Mouse (Mus musculus): Measurements from ENCODE around the gene Slc40a1.

GRCm38 (mm10) chr1:45875640-45876039, 50.7 kb downstream of the Slc40a1 start:
- TF ChIP-seq CTCF (IDR thresholded peaks at IDR 0.05; ENCODE audit: insufficient read depth, low read length) = no peak
- TF ChIP-seq POLR2A (IDR thresholded peaks at IDR 0.05; ENCODE audit: borderline replicate concordance, extremely low read depth, low read depth, low read length) = no peak

All from lung, adult 2 months (tissue).